Mouse (Mus musculus): Measurements from ENCODE around the gene Gm39566. TPM values are rescaled to one million over a fixed set of nuclear protein-coding genes. Genes with fewer than 3 reads are reported as not detected.
A peak's percentile ranks its signal among the peaks of the same experiment; 100 is the strongest.

Gene Gm39566
- polyA plus RNA-seq, 1 experiment from 2014 or later: not detected

GRCm38 (mm10) chr11:69818871-69819270, 3.8 kb upstream of the Gm39566 start:
- no peaks in the 10 kb centered on the region for H3K4me1 ChIP-seq
- H3K4me3 ChIP-seq: no peak overlapping the region
- H3K9me3 ChIP-seq: peaks cover 19% of the 10 kb centered on the region
- WGBS: 95% methylated on average over 8 of the region's 8 CpGs
- no peaks in the 10 kb centered on the region for H3K27me3 ChIP-seq (ENCODE audit: poor library complexity, severe bottlenecking)
- H3K36me3 ChIP-seq (replicated peaks): peaks cover 5% of the 10 kb centered on the region
- DNase-seq (ENCODE audit: extremely low spot score, low spot score): no peak
- no peak overlapping the region for H3K27ac ChIP-seq

GRCm38 (mm10) chr11:69818365-69818764, 3.3 kb upstream of the Gm39566 start, which contains the start of gene Spem2:
TSS of gene Spem2 (minus strand) at chr11:69818465.
- Histone ChIP-seq H3K27me3 (ENCODE audit: poor library complexity, severe bottlenecking) (no peaks in the 10 kb centered on the region), H3K9me3 (peaks cover 19% of the 10 kb centered on the region), H3K36me3 (replicated peaks) (no peaks in the 10 kb centered on the region), H3K4me1 (no peaks in the 10 kb centered on the region), H3K27ac (no peak within 1 kb of the TSS), H3K4me3 (no peak within 1 kb of the TSS)
- no peak for DNase-seq (ENCODE audit: extremely low spot score, low spot score)
- WGBS: 80% methylated on average over 2 of the region's 2 CpGs

- Histone ChIP-seq H3K4me3 (no peak overlapping the region), H3K27ac (no peak overlapping the region), H3K36me3 (replicated peaks) (no peaks in the 10 kb centered on the region), H3K9me3 (peaks cover 19% of the 10 kb centered on the region), H3K4me1 (no peaks in the 10 kb centered on the region), H3K27me3 (ENCODE audit: poor library complexity, severe bottlenecking) (no peaks in the 10 kb centered on the region)
- DNase-seq (ENCODE audit: extremely low spot score, low spot score): no peak
- 95% methylated on average over 12 of the region's 12 CpGs for WGBS
Observed at GRCm38 (mm10) chr11:69816520-69816919, 1.4 kb upstream of the Gm39566 start.

GRCm38 (mm10) chr11:69810280-69810679, 4.8 kb downstream of the Gm39566 start:
- Histone ChIP-seq H3K27ac (no peak overlapping the region), H3K27me3 (ENCODE audit: poor library complexity, severe bottlenecking) (peaks cover 28% of the 10 kb centered on the region), H3K4me3 (no peak overlapping the region), H3K9me3 (peaks cover 5% of the 10 kb centered on the region; the same call in 1 of the 2 replicates), H3K36me3 (replicated peaks) (no peaks in the 10 kb centered on the region), H3K4me1 (peaks cover 4% of the 10 kb centered on the region; the same call in 1 of the 2 replicates)
- DNase-seq (ENCODE audit: extremely low spot score, low spot score): no peak

- Histone ChIP-seq H3K36me3 (replicated peaks) (no peaks in the 10 kb centered on the region), H3K4me3 (no peak overlapping the region), H3K27ac (no peak overlapping the region), H3K4me1 (peaks cover 30% of the 10 kb centered on the region), H3K9me3 (peaks cover 5% of the 10 kb centered on the region; the same call in 1 of the 2 replicates), H3K27me3 (ENCODE audit: poor library complexity, severe bottlenecking) (peaks cover 55% of the 10 kb centered on the region)
- DNase-seq (ENCODE audit: extremely low spot score, low spot score): no peak
- WGBS: 85% methylated on average over 2 of the region's 2 CpGs
Observed at GRCm38 (mm10) chr11:69807641-69808040, 7.5 kb downstream of the Gm39566 start.

- Histone ChIP-seq H3K4me1 (peaks cover 43% of the 10 kb centered on the region), H3K9me3 (peaks cover 5% of the 10 kb centered on the region; the same call in 1 of the 2 replicates), H3K27me3 (ENCODE audit: poor library complexity, severe bottlenecking) (peaks cover 67% of the 10 kb centered on the region), H3K36me3 (replicated peaks) (no peaks in the 10 kb centered on the region), H3K27ac (no peak overlapping the region), H3K4me3 (no peak overlapping the region)
- no peak for DNase-seq (ENCODE audit: extremely low spot score, low spot score)
- 78% methylated on average over 4 of the region's 4 CpGs for WGBS
Observed at GRCm38 (mm10) chr11:69806378-69806777, 8.7 kb downstream of the Gm39566 start.

GRCm38 (mm10) chr11:69804972-69805909, 9.9 kb downstream of the Gm39566 start, which contains the start of gene Tmem102:
TSS of gene Tmem102 (minus strand) at chr11:69805624.
- Histone ChIP-seq H3K36me3 (replicated peaks) (no peaks in the 10 kb centered on the region), H3K4me3 (peak within 1 kb of the TSS; percentile 58), H3K4me1 (peaks cover 54% of the 10 kb centered on the region), H3K27me3 (ENCODE audit: poor library complexity, severe bottlenecking) (peaks cover 79% of the 10 kb centered on the region), H3K9me3 (peaks cover 5% of the 10 kb centered on the region; the same call in 1 of the 2 replicates), H3K27ac (peak within 1 kb of the TSS; percentile 20; the same call in 1 of the 2 replicates)
- DNase-seq (ENCODE audit: extremely low spot score, low spot score): no peak
- WGBS: 5% methylated on average over 29 of the region's 29 CpGs

- DNase-seq (ENCODE audit: extremely low spot score, low spot score): no peak
- Histone ChIP-seq H3K36me3 (replicated peaks) (no peaks in the 10 kb centered on the region), H3K4me3 (peak overlapping the region; percentile 58; the same call in 1 of the 2 replicates), H3K4me1 (peaks cover 60% of the 10 kb centered on the region), H3K9me3 (peaks cover 5% of the 10 kb centered on the region; the same call in 1 of the 2 replicates), H3K27ac (0 out of 2 replicates have a peak overlapping the region, but pooled peaks have one; percentile 20), H3K27me3 (ENCODE audit: poor library complexity, severe bottlenecking) (peaks cover 85% of the 10 kb centered on the region)
- 4% methylated on average over 12 of the region's 12 CpGs for WGBS
Observed at GRCm38 (mm10) chr11:69804652-69804940, 10.5 kb downstream of the Gm39566 start.

GRCm38 (mm10) chr11:69803786-69804651, 11.1 kb downstream of the Gm39566 start:
- H3K27me3 ChIP-seq (ENCODE audit: poor library complexity, severe bottlenecking): peaks cover 91% of the 10 kb centered on the region
- H3K4me3 ChIP-seq: peak overlapping the region; percentile 58
- WGBS: 1% methylated on average over 60 of the region's 60 CpGs
- H3K36me3 ChIP-seq (replicated peaks): no peaks in the 10 kb centered on the region
- peak overlapping the region; percentile 72 for H3K27ac ChIP-seq
- H3K9me3 ChIP-seq: peaks cover 5% of the 10 kb centered on the region; the same call in 1 of the 2 replicates
- H3K4me1 ChIP-seq: peaks cover 66% of the 10 kb centered on the region
- peak; percentile 66 for DNase-seq (ENCODE audit: extremely low spot score, low spot score)

GRCm38 (mm10) chr11:69803328-69803727, 11.8 kb downstream of the Gm39566 start:
- peak overlapping the region; percentile 58 for H3K4me3 ChIP-seq
- under 1% methylated on average over 12 of the region's 12 CpGs for WGBS
- peaks cover 69% of the 10 kb centered on the region for H3K4me1 ChIP-seq
- H3K27ac ChIP-seq: peak overlapping the region; percentile 72
- peaks cover 98% of the 10 kb centered on the region for H3K27me3 ChIP-seq (ENCODE audit: poor library complexity, severe bottlenecking)
- H3K36me3 ChIP-seq (replicated peaks): no peaks in the 10 kb centered on the region
- peaks cover 5% of the 10 kb centered on the region; the same call in 1 of the 2 replicates for H3K9me3 ChIP-seq
- DNase-seq (ENCODE audit: extremely low spot score, low spot score): no peak

- Histone ChIP-seq H3K27me3 (ENCODE audit: poor library complexity, severe bottlenecking) (peaks cover 99% of the 10 kb centered on the region), H3K4me3 (peak overlapping the region; percentile 58), H3K4me1 (peaks cover 69% of the 10 kb centered on the region), H3K9me3 (peaks cover 5% of the 10 kb centered on the region; the same call in 1 of the 2 replicates), H3K36me3 (replicated peaks) (no peaks in the 10 kb centered on the region), H3K27ac (peak overlapping the region; percentile 73)
- DNase-seq (ENCODE audit: extremely low spot score, low spot score): peak; percentile 83
- under 1% methylated on average over 33 of the region's 33 CpGs for WGBS
Observed at GRCm38 (mm10) chr11:69802648-69803105, 12.4 kb downstream of the Gm39566 start.

GRCm38 (mm10) chr11:69801379-69801977, 13.6 kb downstream of the Gm39566 start, which contains the start of gene Fgf11:
TSS of gene Fgf11 (minus strand) at chr11:69801857.
- no peak for DNase-seq (ENCODE audit: extremely low spot score, low spot score)
- 1% methylated on average over 33 of the region's 33 CpGs for whole genome bisulfite sequencing
- Histone ChIP-seq H3K4me1 (peaks cover 69% of the 10 kb centered on the region), H3K27me3 (ENCODE audit: poor library complexity, severe bottlenecking) (peaks cover 100% of the 10 kb centered on the region), H3K9me3 (peaks cover 3% of the 10 kb centered on the region; the same call in 1 of the 2 replicates), H3K27ac (peak within 1 kb of the TSS; percentile 95), H3K36me3 (replicated peaks) (no peaks in the 10 kb centered on the region), H3K4me3 (peak within 1 kb of the TSS; percentile 58)
